Mouse (Mus musculus) liver, postnatal 0 days (tissue): ENCODE data around the gene Anxa6. TPM values are rescaled to one million over a fixed set of nuclear protein-coding genes. Genes with fewer than 3 reads are reported as not detected.

Experiments used
- ATAC-seq: fragments of 200-750 bp; cut with Nextera tagmentation; 2 replicates; pipeline ENCODE4 v1.8.0; 2017; ENCODE audit warnings: mild to moderate bottlenecking, moderate library complexity
- DNase-seq: peaks from one replicate; pipeline ENCODE4 v3.0.0-alpha.2; 2016
- H3K27ac ChIP-seq: fragments of 300-500 bp; sonication (generic); 2 replicates; pipeline ENCODE4 v1.5.1; 2014; ENCODE audit warnings: antibody characterized with exemption, moderate library complexity, mild to moderate bottlenecking, low read depth
- H3K27me3 ChIP-seq: fragments of 300-500 bp; sonication (generic); 2 replicates; pipeline ENCODE4 v1.6.1; 2014; ENCODE audit warnings: low read length, control low read depth, mixed read lengths; ENCODE audit not compliant: insufficient read depth
- H3K36me3 ChIP-seq: fragments of 300-500 bp; sonication (generic); replicated peaks from 2 replicates; pipeline ENCODE4 v1.6.1; 2014; ENCODE audit warnings: mild to moderate bottlenecking, control low read depth, low read length, moderate library complexity, mixed read lengths; ENCODE audit not compliant: insufficient read depth
- H3K4me1 ChIP-seq: fragments of 300-500 bp; sonication (generic); 2 replicates; pipeline ENCODE4 v1.6.1; 2014; ENCODE audit warnings: antibody characterized with exemption, mild to moderate bottlenecking, control low read depth; ENCODE audit not compliant: insufficient read depth
- H3K4me2 ChIP-seq: fragments of 300-500 bp; sonication (generic); 2 replicates; pipeline ENCODE4 v1.6.1; 2014; ENCODE audit warnings: low read depth, mild to moderate bottlenecking, low read length, moderate library complexity, mixed read lengths
- H3K4me3 ChIP-seq: fragments of 300-500 bp; sonication (generic); 2 replicates; pipeline ENCODE4 v1.5.1; 2014; ENCODE audit warnings: low read depth, low read length
- H3K9ac ChIP-seq: fragments of 300-500 bp; sonication (generic); replicated peaks from 2 replicates; pipeline ENCODE4 v1.6.1; 2014; ENCODE audit warnings: mild to moderate bottlenecking, moderate library complexity
- H3K9me3 ChIP-seq: fragments of 300-500 bp; sonication (generic); 2 replicates; pipeline ENCODE4 v1.6.1; 2016; ENCODE audit warnings: mild to moderate bottlenecking, control low read depth, low read length, mixed read lengths
- CTCF ChIP-seq: sonication (generic); IDR thresholded peaks from 2 replicates; pipeline ENCODE4 v1.5.1; 2016; ENCODE audit warnings: antibody characterized with exemption, low read depth
- EP300 ChIP-seq: IDR thresholded peaks from 2 replicates; pipeline ENCODE4 v1.6.1; 2016; ENCODE audit warnings: antibody characterized with exemption, low read depth, mild to moderate bottlenecking
- WGBS: fragments of 180-500 bp; shearing (Covaris S2); extraction: QIAGEN DNeasy Blood & Tissue Kit; methylation state at CpG from one replicate; pipeline ENCODE4 v1.1.7; 2014; ENCODE audit not compliant: insufficient replicate concordance; 5-methylcytosine and 5-hydroxymethylcytosine counted together
- polyA plus RNA-seq: library from polyadenylated mRNA; unstranded; fragments of >200 nt; fragmentation: Nextera tagmentation; extraction: Ambion mirVana; gene quantifications from 2 replicates; pipeline ENCODE4 v1.2.1, GENCODE M21; 2015

Gene Anxa6
- polyA plus RNA-seq, 1 experiment from 2014 or later: 47.5 TPM

GRCm38 (mm10) chr11:55060802-55061201 is 27.6 kb upstream of the Anxa6 start:
- H3K4me2 ChIP-seq: no peak overlapping the region
- H3K9me3 ChIP-seq: no peaks in the 10 kb centered on the region
- no peaks in the 10 kb centered on the region for H3K27me3 ChIP-seq
- H3K4me3 ChIP-seq: no peak overlapping the region
- H3K4me1 ChIP-seq: no peaks in the 10 kb centered on the region
- H3K9ac ChIP-seq: no peak overlapping the region
- TF ChIP-seq EP300: no peak
- no peak for TF ChIP-seq CTCF
- no peak for DNase-seq
- WGBS: 74% methylated on average over 5 of the region's 5 CpGs
- no peak overlapping the region for H3K27ac ChIP-seq
- no peak for ATAC-seq
- no peaks in the 10 kb centered on the region for H3K36me3 ChIP-seq

GRCm38 (mm10) chr11:55057511-55057910 is 24.3 kb upstream of the Anxa6 start:
- H3K4me3 ChIP-seq: no peak overlapping the region
- H3K27ac ChIP-seq: no peak overlapping the region
- no peak overlapping the region for H3K9ac ChIP-seq
- TF ChIP-seq CTCF (peak; percentile 45), EP300 (no peak)
- DNase-seq (no peak), ATAC-seq (no peak)
- no peaks in the 10 kb centered on the region for H3K9me3 ChIP-seq
- no peaks in the 10 kb centered on the region for H3K36me3 ChIP-seq
- no peaks in the 10 kb centered on the region for H3K27me3 ChIP-seq
- H3K4me1 ChIP-seq: no peaks in the 10 kb centered on the region
- 73% methylated on average over 3 of the region's 3 CpGs for WGBS
- no peak overlapping the region for H3K4me2 ChIP-seq

- Histone ChIP-seq H3K4me3 (no peak overlapping the region), H3K4me2 (no peak overlapping the region), H3K27me3 (no peaks in the 10 kb centered on the region), H3K36me3 (no peaks in the 10 kb centered on the region), H3K27ac (no peak overlapping the region), H3K9ac (no peak overlapping the region), H3K4me1 (no peaks in the 10 kb centered on the region), H3K9me3 (no peaks in the 10 kb centered on the region)
- TF ChIP-seq CTCF (no peak), EP300 (no peak)
- ATAC-seq (no peak), DNase-seq (no peak)
- WGBS: 79% methylated on average over 7 of the region's 7 CpGs
These were observed 17.7 kb upstream of the Anxa6 start for GRCm38 (mm10) chr11:55050837-55051510.

GRCm38 (mm10) chr11:55046600-55046999 is 13.4 kb upstream of the Anxa6 start:
- Histone ChIP-seq H3K27ac (no peak overlapping the region), H3K4me2 (no peak overlapping the region), H3K9ac (no peak overlapping the region), H3K36me3 (no peaks in the 10 kb centered on the region), H3K4me1 (no peaks in the 10 kb centered on the region), H3K4me3 (no peak overlapping the region), H3K27me3 (no peaks in the 10 kb centered on the region), H3K9me3 (no peaks in the 10 kb centered on the region)
- no peak for ATAC-seq
- TF ChIP-seq EP300 (no peak), CTCF (peak; percentile 75)
- peak; percentile 56 for DNase-seq
- WGBS: 35% methylated on average over 5 of the region's 5 CpGs

GRCm38 (mm10) chr11:55041348-55041747 is 8.1 kb upstream of the Anxa6 start:
- Histone ChIP-seq H3K9me3 (no peaks in the 10 kb centered on the region), H3K9ac (no peak overlapping the region), H3K4me3 (no peak overlapping the region), H3K27ac (no peak overlapping the region), H3K36me3 (no peaks in the 10 kb centered on the region), H3K4me1 (no peaks in the 10 kb centered on the region), H3K4me2 (no peak overlapping the region), H3K27me3 (no peaks in the 10 kb centered on the region)
- DNase-seq: no peak
- TF ChIP-seq CTCF: peak; percentile 61
- no peak for TF ChIP-seq EP300
- ATAC-seq: no peak
- 70% methylated on average over 4 of the region's 4 CpGs for WGBS

GRCm38 (mm10) chr11:55039591-55039990 is 6.3 kb upstream of the Anxa6 start:
- Histone ChIP-seq H3K4me1 (no peaks in the 10 kb centered on the region), H3K4me3 (no peak overlapping the region), H3K4me2 (no peak overlapping the region), H3K36me3 (no peaks in the 10 kb centered on the region), H3K9ac (no peak overlapping the region), H3K27ac (no peak overlapping the region), H3K27me3 (no peaks in the 10 kb centered on the region), H3K9me3 (no peaks in the 10 kb centered on the region)
- peak; percentile 45; the same call in 1 of the 2 replicates for ATAC-seq
- TF ChIP-seq EP300 (no peak), CTCF (peak; percentile 95)
- 3% methylated on average over 9 of the region's 9 CpGs for WGBS
- peak; percentile 83 for DNase-seq
